Mouse (Mus musculus) lung, embryonic 15.5 days (tissue): ENCODE measurements at regions not wholly inside any gene's neighbourhood (a gene's known extent, or its start where the extent isn't known, plus 50 kb on each side); places are given as distances from the start of the nearest gene placed in this dataset.
A peak's percentile ranks its signal among the peaks of the same experiment; 100 is the strongest.
"Not testable (repeated sequence)": the region's sequence is repeated elsewhere in the genome, so short reads cannot be mapped to it uniquely, and the experiment has no call there.

Experiments
- ATAC-seq: fragments of 200-750 bp; cut with Nextera tagmentation; 2 replicates; pipeline ENCODE4 v1.8.0; 2017; ENCODE audit warnings: moderate number of reproducible peaks, borderline replicate concordance; ENCODE audit not compliant: low FRiP score, low TSS enrichment; ENCODE audit errors: extremely low read depth
- H3K27ac ChIP-seq: fragments of 300-500 bp; sonication (generic); 2 replicates; pipeline ENCODE4 v1.5.1; 2015; ENCODE audit warnings: moderate library complexity, mild to moderate bottlenecking, inconsistent platforms
- H3K27me3 ChIP-seq: fragments of 300-500 bp; sonication (generic); 2 replicates; pipeline ENCODE4 v1.6.1; 2015; ENCODE audit warnings: inconsistent platforms
- H3K36me3 ChIP-seq: fragments of 300-500 bp; sonication (generic); 2 replicates; pipeline ENCODE4 v1.6.1; 2015; ENCODE audit warnings: inconsistent platforms
- H3K4me1 ChIP-seq: fragments of 300-500 bp; sonication (generic); 2 replicates; pipeline ENCODE4 v1.6.1; 2015; ENCODE audit warnings: inconsistent platforms
- H3K4me2 ChIP-seq: fragments of 300-500 bp; sonication (generic); 2 replicates; pipeline ENCODE4 v1.6.1; 2015; ENCODE audit warnings: inconsistent platforms, mild to moderate bottlenecking, moderate library complexity
- H3K4me3 ChIP-seq: fragments of 300-500 bp; sonication (generic); 2 replicates; pipeline ENCODE4 v1.5.1; 2015; ENCODE audit warnings: mild to moderate bottlenecking, inconsistent platforms
- H3K9ac ChIP-seq: fragments of 300-500 bp; sonication (generic); 2 replicates; pipeline ENCODE4 v1.6.1; 2015; ENCODE audit warnings: inconsistent platforms
- H3K9me3 ChIP-seq: fragments of 300-500 bp; sonication (generic); 2 replicates; pipeline ENCODE4 v1.6.1; 2016; ENCODE audit warnings: inconsistent platforms
- WGBS: fragments of 180-500 bp; shearing (Covaris S2); methylation state at CpG from one replicate; pipeline ENCODE4 v1.1.7; 2015; 5-methylcytosine and 5-hydroxymethylcytosine counted together

DNA sequence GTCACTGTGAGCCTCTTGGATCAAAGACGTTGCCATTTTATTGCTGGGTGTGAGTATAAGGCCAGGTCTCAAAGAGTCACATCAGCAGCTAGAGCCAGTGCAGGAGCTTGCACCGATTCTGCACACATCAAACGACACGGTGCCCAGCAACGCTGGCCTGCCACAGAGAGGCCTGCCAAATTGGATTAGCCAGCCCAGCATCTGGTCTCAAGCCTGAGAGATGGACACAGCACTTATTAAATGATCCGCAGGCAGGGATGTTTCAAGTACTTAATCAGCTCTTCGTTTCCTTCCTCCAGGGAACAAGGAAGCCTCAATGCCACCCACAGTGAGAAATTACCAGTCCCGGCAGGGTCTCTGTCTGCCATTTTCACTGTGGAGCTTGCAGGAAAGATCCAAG, 106.1 kb upstream of the Shb start:
- 62% methylated on average over 8 of the region's 8 CpGs for whole genome bisulfite sequencing
- Histone ChIP-seq H3K27ac (no peak overlapping the region), H3K9me3 (no peaks in the 10 kb centered on the region), H3K4me2 (no peak overlapping the region), H3K9ac (no peak overlapping the region), H3K36me3 (no peaks in the 10 kb centered on the region), H3K27me3 (no peaks in the 10 kb centered on the region), H3K4me1 (0 out of 2 replicates have a peak, but pooled peaks cover 10% of the 10 kb centered on the region), H3K4me3 (no peak overlapping the region)
- ATAC-seq = no peak

DNA sequence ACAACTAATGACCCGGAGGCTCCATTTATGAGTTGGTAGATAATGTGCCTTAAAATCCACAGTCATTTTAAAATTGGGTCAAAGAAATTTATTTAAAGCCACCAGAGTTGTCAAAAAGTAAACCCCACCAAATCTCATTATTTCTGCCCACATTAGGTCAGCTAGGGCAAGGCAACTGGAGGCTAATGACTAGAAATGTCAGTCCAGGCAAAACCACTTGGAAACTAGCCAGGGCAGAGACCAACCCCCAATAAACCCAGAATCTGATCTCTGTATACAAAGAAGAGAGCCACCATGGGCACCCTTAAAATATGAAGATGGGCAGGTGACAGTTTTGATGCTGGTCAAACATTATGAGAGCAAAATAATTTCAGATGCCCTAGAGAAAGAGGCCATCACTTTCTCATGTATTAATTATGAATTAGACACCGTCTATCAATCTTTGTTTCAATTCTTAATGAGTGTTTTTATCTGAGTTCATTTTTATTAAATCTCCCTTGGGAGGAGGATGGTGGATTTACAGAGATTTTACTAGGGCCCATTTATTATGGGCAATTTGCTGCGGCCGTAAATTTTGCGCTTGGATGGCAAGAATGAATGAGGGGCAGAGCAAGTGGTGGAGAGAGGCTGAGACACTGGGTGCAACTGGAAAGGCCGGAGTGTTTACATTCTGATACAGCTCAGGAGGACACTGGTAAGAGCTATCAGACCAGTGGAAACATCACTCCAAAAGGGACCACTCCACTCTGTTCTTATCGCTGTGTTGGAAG, 99.2 kb upstream of the Shb start:
- no peak for ATAC-seq
- Histone ChIP-seq H3K9ac (no peak overlapping the region), H3K27me3 (no peaks in the 10 kb centered on the region), H3K36me3 (no peaks in the 10 kb centered on the region), H3K9me3 (no peaks in the 10 kb centered on the region), H3K4me1 (no peaks in the 10 kb centered on the region), H3K4me3 (no peak overlapping the region), H3K4me2 (no peak overlapping the region), H3K27ac (no peak overlapping the region)
- 73% methylated on average over 7 of the region's 7 CpGs for WGBS

- Histone ChIP-seq H3K4me1 (no peaks in the 10 kb centered on the region), H3K4me3 (no peak overlapping the region), H3K9me3 (no peaks in the 10 kb centered on the region), H3K27ac (no peak overlapping the region), H3K4me2 (no peak overlapping the region), H3K27me3 (no peaks in the 10 kb centered on the region), H3K9ac (no peak overlapping the region), H3K36me3 (no peaks in the 10 kb centered on the region)
- 87% methylated on average over 7 of the region's 7 CpGs for WGBS
- no peak for ATAC-seq
These were observed 93.4 kb upstream of the Shb start for GRCm38 (mm10) chr4:45625633-45626032.

GRCm38 (mm10) chr4:45622017-45622416, 89.7 kb upstream of the Shb start:
- 87% methylated on average over 5 of the region's 5 CpGs for WGBS

GRCm38 (mm10) chr4:45617126-45617525, 84.9 kb upstream of the Shb start:
- no peaks in the 10 kb centered on the region for H3K9me3 ChIP-seq
- H3K4me2 ChIP-seq = no peak overlapping the region
- ATAC-seq = no peak
- no peaks in the 10 kb centered on the region for H3K27me3 ChIP-seq
- no peak overlapping the region for H3K4me3 ChIP-seq
- no peak overlapping the region for H3K27ac ChIP-seq
- no peaks in the 10 kb centered on the region for H3K36me3 ChIP-seq
- H3K4me1 ChIP-seq = no peaks in the 10 kb centered on the region
- WGBS = 47% methylated on average over 3 of the region's 3 CpGs
- no peak overlapping the region for H3K9ac ChIP-seq

More at GRCm38 (mm10) chr4:45622017-45622416, 89.7 kb upstream of the Shb start:
- H3K9me3 ChIP-seq = no peaks in the 10 kb centered on the region
- no peaks in the 10 kb centered on the region for H3K36me3 ChIP-seq
- H3K4me3 ChIP-seq = no peak overlapping the region
- H3K27ac ChIP-seq = no peak overlapping the region
- no peaks in the 10 kb centered on the region for H3K4me1 ChIP-seq
- H3K9ac ChIP-seq = no peak overlapping the region
- H3K4me2 ChIP-seq = no peak overlapping the region
- H3K27me3 ChIP-seq = no peaks in the 10 kb centered on the region
- ATAC-seq = no peak

DNA sequence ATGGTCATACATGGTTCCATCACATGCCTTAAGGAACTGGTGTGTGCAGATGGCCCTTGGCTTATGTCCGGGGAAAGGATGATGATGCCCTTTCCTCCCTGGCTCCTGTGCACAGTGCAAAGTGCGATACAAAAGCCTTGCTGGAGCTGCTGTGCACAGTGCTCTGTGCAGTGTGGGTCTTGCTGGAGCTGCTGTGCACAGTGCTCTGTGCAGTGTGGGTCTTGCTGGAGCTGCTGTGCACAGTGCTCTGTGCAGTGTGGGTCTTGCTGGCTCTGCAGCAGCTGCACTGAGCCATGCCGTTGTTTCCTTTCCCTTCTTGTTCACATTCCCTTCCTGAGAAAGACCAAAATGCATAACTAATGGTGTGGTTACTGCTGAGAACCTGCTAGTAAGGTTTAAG, 81.2 kb upstream of the Shb start:
- H3K27me3 ChIP-seq = not testable (repeated sequence)
- 64% methylated on average over 3 of the region's 3 CpGs for WGBS

GRCm38 (mm10) chr4:45612132-45612531, 79.9 kb upstream of the Shb start:
- no peaks in the 10 kb centered on the region for H3K36me3 ChIP-seq
- H3K9me3 ChIP-seq = no peaks in the 10 kb centered on the region
- H3K9ac ChIP-seq = no peak overlapping the region
- H3K4me1 ChIP-seq = no peaks in the 10 kb centered on the region
- 35% methylated on average over 5 of the region's 5 CpGs for WGBS
- no peak for ATAC-seq
- no peaks in the 10 kb centered on the region for H3K27me3 ChIP-seq
- H3K4me3 ChIP-seq = no peak overlapping the region
- H3K4me2 ChIP-seq = no peak overlapping the region
- no peak overlapping the region for H3K27ac ChIP-seq

More for the DNA sequence above, 81.2 kb upstream of the Shb start:
- not testable (repeated sequence) for H3K4me1 ChIP-seq, H3K9me3 ChIP-seq, H3K27ac ChIP-seq, ATAC-seq, H3K4me2 ChIP-seq, H3K36me3 ChIP-seq, H3K9ac ChIP-seq, H3K4me3 ChIP-seq

DNA sequence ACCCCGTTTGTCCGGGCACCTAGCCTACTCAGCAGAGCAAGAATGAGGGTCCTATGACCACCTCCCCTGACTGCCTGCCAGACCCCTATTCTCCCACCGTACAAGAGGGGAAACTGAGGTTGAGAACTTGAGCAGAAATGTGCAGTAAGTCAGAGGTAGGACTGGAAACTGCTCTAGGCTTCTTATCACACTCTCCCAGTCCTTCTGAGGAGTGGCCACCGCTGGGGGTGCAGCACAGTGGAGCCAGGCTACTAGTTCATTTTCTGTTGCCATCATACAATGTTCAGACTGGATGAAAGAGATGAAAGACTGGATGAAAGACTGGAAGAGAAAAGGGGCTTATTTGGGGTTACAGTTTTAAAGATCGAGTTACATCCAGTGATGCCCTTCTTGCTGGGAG, 78.7 kb upstream of the Shb start:
- no peak overlapping the region for H3K27ac ChIP-seq
- H3K36me3 ChIP-seq = no peaks in the 10 kb centered on the region
- no peak overlapping the region for H3K4me3 ChIP-seq
- no peaks in the 10 kb centered on the region for H3K27me3 ChIP-seq
- no peaks in the 10 kb centered on the region for H3K4me1 ChIP-seq
- ATAC-seq = no peak
- WGBS = 84% methylated on average over 5 of the region's 5 CpGs
- H3K9me3 ChIP-seq = no peaks in the 10 kb centered on the region
- H3K9ac ChIP-seq = no peak overlapping the region
- H3K4me2 ChIP-seq = no peak overlapping the region

DNA sequence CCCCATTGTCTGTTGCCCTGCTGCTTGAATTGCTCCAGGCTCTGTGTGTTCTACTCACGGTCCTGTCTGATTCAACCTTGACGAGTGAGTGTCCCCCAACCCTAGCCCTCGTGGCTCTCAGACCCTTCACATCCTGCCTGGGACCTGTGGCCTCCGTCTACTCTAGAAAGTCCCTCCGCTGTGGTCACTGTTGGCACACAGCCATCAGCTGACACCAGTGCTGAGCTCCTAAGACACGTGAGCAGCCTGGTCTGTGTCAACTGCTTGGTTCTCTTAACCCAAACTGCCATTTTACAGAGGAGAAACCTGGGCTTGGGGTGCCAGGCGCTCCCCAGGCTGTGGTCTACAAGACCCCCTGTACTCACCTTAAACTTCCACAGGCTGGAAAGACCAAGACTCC, 74.3 kb upstream of the Shb start:
- peak; percentile 31; the same call in 1 of the 2 replicates for ATAC-seq
- no peak overlapping the region for H3K4me2 ChIP-seq
- H3K36me3 ChIP-seq = no peaks in the 10 kb centered on the region

DNA sequence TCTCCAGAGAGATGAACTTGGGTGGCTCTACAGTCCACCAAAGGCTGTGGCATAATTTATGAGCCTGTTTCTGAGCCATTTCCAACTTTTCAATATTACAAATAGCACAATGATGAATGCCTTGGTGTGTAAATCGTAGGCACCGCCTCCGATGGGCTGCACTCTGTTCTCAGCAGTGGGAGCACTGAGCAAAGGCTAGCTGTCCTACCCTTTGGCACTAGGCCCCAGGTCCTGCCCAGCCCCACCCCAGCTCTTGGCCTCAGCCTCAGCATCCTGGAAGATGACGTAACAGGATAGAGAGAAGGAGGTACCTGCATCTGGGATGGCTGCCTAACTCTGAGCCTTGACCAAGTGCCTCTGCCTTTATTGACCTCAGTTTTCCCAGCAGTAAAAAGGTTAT, 73.4 kb upstream of the Shb start:
- ATAC-seq = no peak
- whole genome bisulfite sequencing = 79% methylated on average over 4 of the region's 4 CpGs
- Histone ChIP-seq H3K36me3 (no peaks in the 10 kb centered on the region), H3K4me1 (no peaks in the 10 kb centered on the region), H3K9me3 (no peaks in the 10 kb centered on the region), H3K9ac (no peak overlapping the region), H3K27ac (no peak overlapping the region), H3K4me2 (no peak overlapping the region), H3K4me3 (no peak overlapping the region), H3K27me3 (no peaks in the 10 kb centered on the region)

More for the DNA sequence above, 74.3 kb upstream of the Shb start:
- Histone ChIP-seq H3K27me3 (no peaks in the 10 kb centered on the region), H3K4me3 (no peak overlapping the region), H3K9ac (no peak overlapping the region), H3K27ac (no peak overlapping the region), H3K9me3 (no peaks in the 10 kb centered on the region), H3K4me1 (no peaks in the 10 kb centered on the region)
- WGBS = 43% methylated on average over 7 of the region's 7 CpGs

GRCm38 (mm10) chr4:45604271-45604800, 72.1 kb upstream of the Shb start:
- ATAC-seq = no peak
- Histone ChIP-seq H3K4me3 (no peak overlapping the region), H3K9me3 (no peaks in the 10 kb centered on the region)

DNA sequence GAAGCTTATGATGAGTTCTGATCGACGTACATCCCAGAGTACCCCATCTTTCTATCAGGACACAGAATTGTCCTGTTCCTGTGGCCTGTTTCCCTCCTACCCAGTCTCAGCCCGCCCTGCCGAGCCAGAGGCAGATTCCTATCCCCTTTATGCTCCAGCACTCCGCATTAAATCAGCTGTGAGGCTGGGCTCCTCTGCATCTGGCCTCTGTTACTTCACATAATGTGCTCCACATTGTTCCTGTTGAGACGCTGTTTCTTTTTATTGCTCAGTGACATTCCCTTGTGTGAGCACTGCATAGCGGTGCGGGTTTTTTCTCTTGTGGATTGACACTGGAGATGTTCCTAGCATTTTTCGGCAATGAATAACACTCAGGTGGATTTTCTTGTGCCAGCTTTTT, 68.2 kb upstream of the Shb start:
- 58% methylated on average over 9 of the region's 9 CpGs for WGBS
- ATAC-seq = no peak

More at GRCm38 (mm10) chr4:45604271-45604800, 72.1 kb upstream of the Shb start:
- H3K9ac ChIP-seq = no peak overlapping the region
- 76% methylated on average over 5 of the region's 5 CpGs for WGBS
- no peak overlapping the region for H3K4me2 ChIP-seq
- no peak overlapping the region for H3K27ac ChIP-seq
- H3K27me3 ChIP-seq = no peaks in the 10 kb centered on the region
- no peaks in the 10 kb centered on the region for H3K36me3 ChIP-seq
- H3K4me1 ChIP-seq = no peaks in the 10 kb centered on the region

More for the DNA sequence above, 68.2 kb upstream of the Shb start:
- Histone ChIP-seq H3K9ac (no peak overlapping the region), H3K27ac (no peak overlapping the region), H3K4me2 (no peak overlapping the region), H3K27me3 (no peaks in the 10 kb centered on the region), H3K4me1 (no peaks in the 10 kb centered on the region), H3K36me3 (no peaks in the 10 kb centered on the region), H3K9me3 (no peaks in the 10 kb centered on the region), H3K4me3 (no peak overlapping the region)
